Mouse (Mus musculus): ENCODE results near the gene Epm2a.

GRCm38 (mm10) chr10:11452537-11452936 lies 109.3 kb downstream of the Epm2a start:
- TF ChIP-seq CTCF (IDR thresholded peaks at IDR 0.05; ENCODE audit: control insufficient read depth, insufficient read depth, low read length) (no peak), POLR2A (IDR thresholded peaks at IDR 0.05; ENCODE audit: borderline replicate concordance, control insufficient read depth, low read depth, low read length) (no peak)

Measured in bone marrow, adult 2 months (tissue).